Mouse (Mus musculus) bone marrow macrophage, adult 2 months (primary cell): ENCODE results near the gene Calcb. TPM values are rescaled to one million over a fixed set of nuclear protein-coding genes. Genes with fewer than 3 reads are reported as not detected.
A peak's percentile ranks its signal among the peaks of the same experiment; 100 is the strongest.
"Not testable (repeated sequence)": the region's sequence is repeated elsewhere in the genome, so short reads cannot be mapped to it uniquely, and the experiment has no call there.

ENCODE experiments used
- H3K27ac ChIP-seq: 2 replicates; pipeline ENCODE4 v1.5.1; 2012; ENCODE audit warnings: low read depth, low read length; ENCODE audit not compliant: insufficient read depth
- H3K4me1 ChIP-seq: 2 replicates; pipeline ENCODE4 v1.6.1; 2012; ENCODE audit warnings: low read length; ENCODE audit not compliant: control insufficient read depth, insufficient read depth
- H3K4me3 ChIP-seq: 2 replicates; pipeline ENCODE4 v1.5.1; 2012; ENCODE audit warnings: mild to moderate bottlenecking, low read length, moderate library complexity; ENCODE audit not compliant: insufficient read depth
- CTCF ChIP-seq: IDR thresholded peaks from 2 replicates; pipeline ENCODE4 v1.5.1; 2012; ENCODE audit warnings: low read depth, mild to moderate bottlenecking, low read length, moderate library complexity
- POLR2A ChIP-seq: IDR thresholded peaks from 2 replicates; pipeline ENCODE4 v1.6.1; 2012; ENCODE audit warnings: mild to moderate bottlenecking, low read depth, low read length, borderline replicate concordance
- polyA plus RNA-seq: library from polyadenylated mRNA; stranded (reverse); fragments of >200 nt; gene quantifications from 2 replicates; pipeline ENCODE4 v1.2.4, GENCODE M21; 2012; ENCODE audit not compliant: missing spikeins, insufficient read depth, insufficient read length

Calcb gene
- polyA plus RNA-seq, 1 experiment, result not detected

- no peak overlapping the region for H3K4me3 ChIP-seq
- H3K4me1 ChIP-seq, result no peaks in the 10 kb centered on the region
- TF ChIP-seq CTCF (no peak), POLR2A (no peak)
- no peak overlapping the region for H3K27ac ChIP-seq
Measured at GRCm38 (mm10) chr7:114731175-114731574, 12.7 kb downstream of the Calcb start.

GRCm38 (mm10) chr7:114731700-114732099 is 13.3 kb downstream of the Calcb start:
- not testable (repeated sequence) for H3K4me1 ChIP-seq, H3K4me3 ChIP-seq, H3K27ac ChIP-seq
- 0 out of 2 replicates have a peak, but pooled peaks have one; percentile 35 for TF ChIP-seq CTCF

- no peak overlapping the region for H3K4me3 ChIP-seq
- H3K4me1 ChIP-seq, result no peaks in the 10 kb centered on the region
- no peak overlapping the region for H3K27ac ChIP-seq
- TF ChIP-seq POLR2A (no peak), CTCF (no peak)
Measured at GRCm38 (mm10) chr7:114736256-114736655, 17.8 kb downstream of the Calcb start.

- H3K4me3 ChIP-seq, result no peak overlapping the region
- H3K27ac ChIP-seq, result no peak overlapping the region
- TF ChIP-seq POLR2A (no peak), CTCF (no peak)
- no peaks in the 10 kb centered on the region for H3K4me1 ChIP-seq
Measured at GRCm38 (mm10) chr7:114738166-114738565, 19.7 kb downstream of the Calcb start.

DNA sequence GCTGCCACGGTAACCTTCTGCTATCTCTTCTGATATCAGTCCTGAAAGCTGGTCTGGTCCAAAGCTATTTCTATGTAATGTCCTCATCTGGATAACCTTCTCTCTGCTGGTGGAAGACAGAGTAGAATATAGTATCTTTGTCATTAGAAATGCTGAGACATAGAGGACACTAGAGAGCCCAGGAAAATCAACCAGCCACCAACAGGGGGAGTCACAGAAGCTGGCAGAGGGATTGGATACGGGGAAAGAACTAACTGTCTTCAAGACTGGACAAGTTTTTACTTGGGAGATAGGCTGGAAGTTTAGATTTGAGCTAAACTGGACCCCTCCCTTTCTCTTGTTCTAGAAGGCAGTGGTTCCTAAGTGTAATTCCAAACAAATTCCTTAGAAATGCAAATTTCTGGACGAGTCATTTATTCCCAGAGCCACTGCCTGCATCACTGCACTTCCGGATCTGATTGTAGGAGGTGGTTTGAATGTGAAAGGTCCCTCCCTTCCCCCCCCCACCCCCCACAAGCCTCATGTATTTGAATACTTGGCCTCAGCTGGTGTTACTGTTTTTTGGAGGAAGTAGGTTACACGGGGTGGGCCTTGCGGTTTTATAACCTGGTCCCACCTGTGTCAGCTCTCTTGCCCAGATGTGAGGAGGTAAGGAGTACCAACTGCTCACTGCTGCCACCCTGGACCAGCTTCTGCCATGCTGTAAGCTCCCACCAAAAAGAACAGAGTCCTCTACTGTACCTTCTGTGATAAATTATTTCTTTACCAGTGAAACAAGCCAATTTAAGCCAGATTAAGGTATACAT is 22.1 kb downstream of the Calcb start:
- no peak for TF ChIP-seq POLR2A
- no peak for TF ChIP-seq CTCF
- no peak overlapping the region for H3K27ac ChIP-seq
- H3K4me1 ChIP-seq, result no peaks in the 10 kb centered on the region
- H3K4me3 ChIP-seq, result no peak overlapping the region

- no peaks in the 10 kb centered on the region for H3K4me1 ChIP-seq
- no peak within 1 kb of the TSS for H3K4me3 ChIP-seq
- no peak within 1 kb of the TSS for H3K27ac ChIP-seq
- TF ChIP-seq POLR2A (no peak), CTCF (no peak)
Measured at GRCm38 (mm10) chr7:114743022-114743780, 24.8 kb downstream of the Calcb start, which contains the start of gene Insc. Gene Insc (plus strand): TSS chr7:114743694.

GRCm38 (mm10) chr7:114744639-114745245 is 26.3 kb downstream of the Calcb start:
- no peak for TF ChIP-seq CTCF
- TF ChIP-seq POLR2A, result no peak

DNA sequence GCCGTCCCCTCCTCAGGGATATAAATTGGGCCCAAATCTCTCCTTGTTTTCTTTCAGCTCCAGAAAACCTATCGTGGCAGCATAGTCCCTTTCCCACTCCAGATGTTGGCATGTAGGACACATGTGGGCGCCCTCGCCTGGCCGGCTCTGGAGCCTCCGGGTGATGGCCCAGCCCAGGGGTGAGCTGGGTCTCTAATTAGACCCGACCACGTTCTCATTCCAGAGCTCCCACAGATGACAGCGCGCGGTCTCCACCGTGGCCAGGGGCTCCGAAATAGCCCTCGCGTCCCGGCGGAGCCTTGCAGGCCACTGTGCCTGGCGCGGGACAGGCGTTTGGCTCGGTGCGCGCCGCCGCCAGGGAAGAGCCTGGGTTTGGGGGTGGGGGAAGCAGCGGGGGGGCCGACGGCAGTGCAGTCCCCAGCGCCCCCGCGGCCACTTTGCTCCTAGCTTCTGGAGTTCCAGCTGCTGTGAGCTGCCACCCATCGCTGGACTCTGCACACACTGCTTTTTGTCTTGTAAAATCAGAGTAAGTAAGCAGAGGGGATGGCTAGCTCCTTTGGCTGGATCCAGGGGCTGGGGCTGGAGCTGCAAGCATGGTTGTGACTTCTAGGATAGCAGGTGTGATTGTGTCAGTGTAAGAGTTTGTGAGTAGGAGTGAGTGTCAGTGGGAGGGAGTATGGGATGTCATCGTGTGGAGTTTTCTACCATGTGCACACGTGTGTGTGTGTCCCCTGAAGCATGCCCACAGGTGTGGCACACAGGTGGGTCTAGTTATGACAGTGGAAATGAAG is 27.2 kb downstream of the Calcb start:
- Histone ChIP-seq H3K4me1 (no peaks in the 10 kb centered on the region), H3K27ac (no peak overlapping the region), H3K4me3 (no peak overlapping the region)
- TF ChIP-seq POLR2A (no peak), CTCF (no peak)

More at GRCm38 (mm10) chr7:114744639-114745245, 26.3 kb downstream of the Calcb start:
- Histone ChIP-seq H3K27ac (no peak overlapping the region), H3K4me3 (no peak overlapping the region), H3K4me1 (no peaks in the 10 kb centered on the region)

DNA sequence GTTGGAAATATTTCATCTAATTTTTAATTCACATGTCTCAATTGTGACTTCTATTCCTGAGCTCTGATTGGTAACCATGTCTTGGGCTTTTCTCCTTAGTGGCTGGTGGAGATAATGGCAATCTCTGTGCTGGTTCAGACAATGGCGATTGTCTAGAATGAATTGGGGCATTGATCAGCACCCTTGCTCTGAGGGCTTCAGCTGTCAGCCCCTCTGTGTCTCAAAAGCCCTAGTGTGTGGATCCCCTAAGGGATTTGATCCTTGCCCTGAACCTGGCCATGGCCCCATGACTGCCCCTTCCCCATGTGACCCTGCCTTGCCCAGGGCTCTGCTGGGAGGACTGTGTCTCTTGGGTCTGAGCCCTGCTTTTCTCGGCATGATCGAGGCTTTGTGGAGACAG is 29.2 kb downstream of the Calcb start:
- TF ChIP-seq POLR2A (no peak), CTCF (no peak)
- H3K4me1 ChIP-seq, result no peaks in the 10 kb centered on the region

More for the DNA sequence above, 29.2 kb downstream of the Calcb start:
- H3K27ac ChIP-seq, result no peak overlapping the region
- no peak overlapping the region for H3K4me3 ChIP-seq
